In the genomic region with DNA sequence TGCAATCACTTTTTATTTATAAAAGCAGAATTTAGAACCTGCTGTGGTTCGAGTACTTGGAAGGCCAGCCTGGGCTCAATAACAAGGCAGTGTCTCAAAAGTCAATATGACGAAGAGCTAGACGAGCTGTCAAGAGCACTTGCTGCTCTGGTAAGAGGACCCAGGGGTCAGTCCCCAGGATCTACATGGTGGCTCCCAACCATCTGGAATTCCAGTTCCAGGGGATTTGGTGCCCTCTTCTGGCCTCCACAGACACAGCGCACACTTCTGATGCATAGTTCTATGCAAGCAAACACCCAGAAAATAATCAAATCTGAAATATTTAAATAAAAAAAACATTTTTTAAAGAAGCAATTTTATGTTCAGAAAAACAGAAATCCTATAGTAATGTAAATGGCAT, we compare ENCODE assay signal across 9 mouse cellular contexts. TPM values are rescaled to one million over a fixed set of nuclear protein-coding genes. Genes with fewer than 3 reads are reported as not detected.
DNase-seq lines count a peak whose midpoint lies in the region; TF ChIP-seq lines count a peak whose summit lies in the region.
"Had no signal": no experiment of that assay in that cellular context is flagged by ENCODE, and none has a peak within 500 bp of the region (broad histone marks: within the 10 kb centered on the region; RNA-seq: fewer than 3 reads in every experiment).

No protein-coding gene starts in this region.

- no peaks in the 10 kb centered on the region for H3K4me1 ChIP-seq in ES-Bruce4 (ENCODE audit: control insufficient read depth, insufficient read depth, low read length)

- peak; percentile 60 for TF ChIP-seq CTCF in ES-Bruce4 (IDR thresholded peaks at IDR 0.05; ENCODE audit: low read depth, low read length)

- DNase-seq in kidney, postnatal 10 days = peak; percentile 50
- DNase-seq in kidney, adult 18-20 months = no peak
- DNase-seq in ZHBTc4 (ENCODE audit: low read depth, low spot score) = peak; percentile 28
- DNase-seq in lung, postnatal 10 days = peak; percentile 32
- no peak for DNase-seq in frontal cortex, postnatal 14 days (ENCODE audit: low spot score in 2 of 2)
- DNase-seq in Muller cell, postnatal 12 days (ENCODE audit: inconsistent ontology term) = no peak
- DNase-seq: cerebellum, adult 2 months had no signal

- no peak overlapping the region for H3K27ac ChIP-seq in ES-Bruce4 (ENCODE audit: insufficient read depth, low read length)

- TF ChIP-seq EP300 in ES-Bruce4 (IDR thresholded peaks at IDR 0.05; ENCODE audit: insufficient read depth, low read depth, low read length) = no peak

- H3K9ac ChIP-seq in ES-Bruce4 (ENCODE audit: low read depth, poor library complexity, severe bottlenecking) = no peak overlapping the region

- H3K36me3 ChIP-seq in ES-Bruce4 (ENCODE audit: control insufficient read depth, insufficient read depth, low read length, poor library complexity, severe bottlenecking) = peaks cover 29% of the 10 kb centered on the region

- H3K9me3 ChIP-seq in ES-Bruce4 (replicated peaks; ENCODE audit: control insufficient read depth, insufficient read depth, low read length, poor library complexity, severe bottlenecking) = no peaks in the 10 kb centered on the region

- no peaks in the 10 kb centered on the region for H3K27me3 ChIP-seq in ES-Bruce4 (ENCODE audit: control insufficient read depth, insufficient read depth, low read length, poor library complexity, severe bottlenecking)

- H3K4me3 ChIP-seq in ES-Bruce4 (ENCODE audit: low read depth, low read length) = no peak overlapping the region
- H3K4me3 ChIP-seq: myocyte had no signal

- no peak for TF ChIP-seq POLR2A in ES-Bruce4 (IDR thresholded peaks at IDR 0.05; ENCODE audit: insufficient read depth, low read length)

RNA-seq across cellular contexts. Expression of a gene that starts 45.0 kb away (rescaled TPM):
- 38.0 and 51.2 TPM in 2 replicates for polyA plus RNA-seq in ES-Bruce4 (2011; ENCODE audit: insufficient read depth, insufficient read length, low read depth, missing spikeins)

Comparison
In these comparisons a context has a peak if more than half of its experiments do, and no peak if none do; other contexts are left out.
1. DNase-seq: peak in kidney, postnatal 10 days (single experiment), ZHBTc4 (single experiment) and lung, postnatal 10 days (single experiment); none in kidney, adult 18-20 months (single experiment), frontal cortex, postnatal 14 days (0 of 2) and Muller cell, postnatal 12 days (single experiment).